Mouse (Mus musculus) C2C12 (cell line): ENCODE data around the gene Arl11. TPM values are rescaled to one million over a fixed set of nuclear protein-coding genes. Genes with fewer than 3 reads are reported as not detected.
A peak's percentile ranks its signal among the peaks of the same experiment; 100 is the strongest.

Source experiments
- H3K27me3 ChIP-seq: one replicate; pipeline ENCODE4 v1.6.1; 2011; ENCODE audit not compliant: control insufficient read depth, insufficient read depth, insufficient read length
- H3K36me3 ChIP-seq: one replicate; pipeline ENCODE4 v1.6.1; 2011; ENCODE audit not compliant: control insufficient read depth, insufficient read depth
- H3K4me3 ChIP-seq: one replicate; pipeline ENCODE4 v1.5.1; 2011; ENCODE audit warnings: mild to moderate bottlenecking, control low read depth; ENCODE audit not compliant: poor library complexity, insufficient read depth, severe bottlenecking
- H3K79me2 ChIP-seq: one replicate; pipeline ENCODE4 v1.6.1; 2011; ENCODE audit not compliant: control insufficient read depth, insufficient read depth
- H3K79me3 ChIP-seq: one replicate; pipeline ENCODE4 v1.6.1; 2011; ENCODE audit warnings: low read depth, control low read depth
- H3ac ChIP-seq: one replicate; pipeline ENCODE3; 2011; ENCODE audit warnings: low read depth; ENCODE audit not compliant: control insufficient read depth, insufficient read length
- CEBPB ChIP-seq: IDR thresholded peaks from one replicate; pipeline ENCODE4 v1.6.1; 2011; ENCODE audit warnings: low read depth, mild to moderate bottlenecking, control low read depth, moderate library complexity
- CTCF ChIP-seq: IDR thresholded peaks from one replicate; pipeline ENCODE4 v1.5.1; 2011; ENCODE audit not compliant: control insufficient read depth, insufficient read depth, insufficient read length
- FOSL1 ChIP-seq: IDR thresholded peaks from one replicate; pipeline ENCODE4 v1.8.0; 2011; ENCODE audit warnings: mild to moderate bottlenecking, low read length; ENCODE audit not compliant: poor library complexity, insufficient read depth, severe bottlenecking
- MAX ChIP-seq: IDR thresholded peaks from one replicate; pipeline ENCODE4 v1.6.1; 2011; ENCODE audit warnings: mild to moderate bottlenecking, control low read depth
- MYOD1 ChIP-seq: IDR thresholded peaks from one replicate; pipeline ENCODE4 v1.6.1; 2011; ENCODE audit warnings: low read depth; ENCODE audit not compliant: control insufficient read depth, insufficient read length
- MYOG ChIP-seq: IDR thresholded peaks from one replicate; pipeline ENCODE4 v1.6.1; 2011; ENCODE audit not compliant: control insufficient read depth, insufficient read length; ENCODE audit errors: extremely low read depth
- USF1 ChIP-seq: IDR thresholded peaks from one replicate; pipeline ENCODE4 v1.6.1; 2011; ENCODE audit warnings: low read depth, mild to moderate bottlenecking, control low read depth, moderate library complexity
- polyA plus RNA-seq: library from polyadenylated mRNA; unstranded; fragments of >200 nt; fragmentation: generic; extraction: Trizol; gene quantifications from one replicate; pipeline ENCODE4 v1.2.1, GENCODE M21; 2012; ENCODE audit warnings: missing spikeins

Gene Arl11
- polyA plus RNA-seq, 1 experiment = not detected

- no peak overlapping the region for H3K4me3 ChIP-seq
- no peak for TF ChIP-seq MAX
- TF ChIP-seq MYOD1 = no peak
- no peak for TF ChIP-seq CTCF
- TF ChIP-seq USF1 = no peak
- no peak for TF ChIP-seq FOSL1
- TF ChIP-seq CEBPB = no peak
- no peak for TF ChIP-seq MYOG
- no peaks in the 10 kb centered on the region for H3K27me3 ChIP-seq
- H3K79me3 ChIP-seq = no peaks in the 10 kb centered on the region
- no peak overlapping the region for H3ac ChIP-seq
- H3K36me3 ChIP-seq = no peaks in the 10 kb centered on the region
- H3K79me2 ChIP-seq = no peaks in the 10 kb centered on the region
Observed at GRCm38 (mm10) chr14:61350808-61351207, 41.3 kb downstream of the Arl11 start.

GRCm38 (mm10) chr14:61354251-61355235 is 45.0 kb downstream of the Arl11 start:
- no peak overlapping the region for H3K4me3 ChIP-seq
- no peak overlapping the region for H3ac ChIP-seq
- H3K36me3 ChIP-seq = no peaks in the 10 kb centered on the region
- H3K27me3 ChIP-seq = no peaks in the 10 kb centered on the region
- TF ChIP-seq MYOG = no peak
- no peak for TF ChIP-seq USF1
- no peak for TF ChIP-seq MAX
- TF ChIP-seq CTCF = no peak
- TF ChIP-seq CEBPB = no peak
- TF ChIP-seq FOSL1 = no peak
- no peak for TF ChIP-seq MYOD1
- H3K79me2 ChIP-seq = no peaks in the 10 kb centered on the region
- no peaks in the 10 kb centered on the region for H3K79me3 ChIP-seq

GRCm38 (mm10) chr14:61360131-61360980 is 50.8 kb downstream of the Arl11 start, which contains the start of gene Ebpl:
TSS of gene Ebpl (minus strand) at chr14:61360439.
- no peaks in the 10 kb centered on the region for H3K27me3 ChIP-seq
- peaks cover 14% of the 10 kb centered on the region for H3K36me3 ChIP-seq
- peak within 1 kb of the TSS; percentile 65 for H3ac ChIP-seq
- H3K79me2 ChIP-seq = no peaks in the 10 kb centered on the region
- no peaks in the 10 kb centered on the region for H3K79me3 ChIP-seq
- TF ChIP-seq MAX (no peak), FOSL1 (no peak), MYOD1 (no peak), CTCF (no peak), MYOG (no peak), CEBPB (no peak), USF1 (no peak)
- peak within 1 kb of the TSS; percentile 26 for H3K4me3 ChIP-seq

GRCm38 (mm10) chr14:61360981-61361511 is 51.5 kb downstream of the Arl11 start:
- no peak overlapping the region for H3ac ChIP-seq
- H3K79me3 ChIP-seq = no peaks in the 10 kb centered on the region
- no peak overlapping the region for H3K4me3 ChIP-seq
- H3K27me3 ChIP-seq = no peaks in the 10 kb centered on the region
- H3K79me2 ChIP-seq = no peaks in the 10 kb centered on the region
- H3K36me3 ChIP-seq = peaks cover 16% of the 10 kb centered on the region
- TF ChIP-seq MAX (no peak), CEBPB (no peak), USF1 (no peak), MYOD1 (no peak), MYOG (no peak), CTCF (no peak), FOSL1 (no peak)

Other genes with a start within 250 kb of the Arl11 start
- 2.7 TPM for gene Sacs, start 171.3 kb upstream of the Arl11 start, polyA plus RNA-seq
- gene Sgcg, start 51.3 kb upstream of the Arl11 start, polyA plus RNA-seq = 2.0 TPM
- 1.1 TPM for gene Ebpl, start 50.7 kb downstream of the Arl11 start, polyA plus RNA-seq
- 14.9 TPM for gene Kpna3, start 130.1 kb downstream of the Arl11 start, polyA plus RNA-seq
- 7.8 TPM for gene Spryd7, start 247.1 kb downstream of the Arl11 start, polyA plus RNA-seq